Mouse (Mus musculus): ENCODE results near the gene Lhfp. TPM values are rescaled to one million over a fixed set of nuclear protein-coding genes. Genes with fewer than 3 reads are reported as not detected.
A peak's percentile ranks its signal among the peaks of the same experiment; 100 is the strongest.

Lhfp gene
- total and polyA plus RNA-seq, 2 experiments from 2014 or later: 49.3 to 59.7 TPM

DNA sequence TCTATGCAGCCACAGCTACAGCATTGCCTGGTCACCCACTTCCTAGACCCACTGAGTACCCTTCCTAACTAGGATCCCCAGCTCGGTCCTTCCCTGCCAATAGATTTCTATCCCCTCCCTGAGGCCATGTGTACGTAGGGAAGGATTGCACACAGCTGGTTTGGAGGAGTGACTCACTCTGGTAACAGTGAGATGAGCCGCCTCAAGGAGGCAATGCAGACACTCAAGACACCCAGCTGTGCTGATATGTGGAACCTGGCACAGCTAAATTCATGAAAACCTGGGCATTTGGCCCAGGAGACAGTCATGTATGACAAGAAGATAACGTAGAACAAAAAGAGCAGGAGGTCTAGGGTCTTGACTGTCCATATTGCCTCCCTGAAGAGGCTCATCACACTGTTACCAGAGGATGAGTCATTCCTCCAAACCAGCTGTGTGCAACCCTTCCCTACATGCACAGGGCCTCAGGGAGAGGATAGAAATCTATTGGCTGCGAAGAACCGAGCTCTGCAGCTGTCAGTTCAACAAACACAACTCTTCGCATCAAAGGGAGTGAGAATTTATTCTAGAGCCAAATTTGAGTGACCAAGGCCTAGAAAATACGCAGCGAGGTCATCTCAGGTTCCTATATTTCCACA is 204.4 kb downstream of the Lhfp start:
- Histone ChIP-seq H3K4me3 (ENCODE audit: low read depth, low read length) (no peak overlapping the region), H3K27me3 (ENCODE audit: insufficient read depth, low read length) (no peaks in the 10 kb centered on the region), H3K4me2 (ENCODE audit: low read depth, low read length, poor library complexity, severe bottlenecking) (no peak overlapping the region), H3K27ac (ENCODE audit: low read depth, low read length) (no peak overlapping the region), H3K36me3 (ENCODE audit: insufficient read depth, low read length) (no peaks in the 10 kb centered on the region), H3K9me3 (ENCODE audit: low read length) (no peaks in the 10 kb centered on the region), H3K4me1 (ENCODE audit: insufficient read depth, low read length) (peaks cover 3% of the 10 kb centered on the region; the same call in 1 of the 2 replicates), H3K9ac (replicated peaks; ENCODE audit: low read length, poor library complexity, severe bottlenecking) (no peak overlapping the region)
- TF ChIP-seq CTCF (IDR thresholded peaks at IDR 0.05): no peak
- ATAC-seq (ENCODE audit: low FRiP score) (no peak), DNase-seq (ENCODE audit: low spot score) (no peak)
- 90% methylated on average over 9 of the region's 9 CpGs for WGBS

GRCm38 (mm10) chr3:53247102-53247501 is 205.8 kb downstream of the Lhfp start:
- no peaks in the 10 kb centered on the region for H3K27me3 ChIP-seq (ENCODE audit: insufficient read depth, low read length)
- peaks cover 3% of the 10 kb centered on the region; the same call in 1 of the 2 replicates for H3K4me1 ChIP-seq (ENCODE audit: insufficient read depth, low read length)
- H3K4me3 ChIP-seq (ENCODE audit: low read depth, low read length): no peak overlapping the region
- no peak overlapping the region for H3K27ac ChIP-seq (ENCODE audit: low read depth, low read length)
- H3K9ac ChIP-seq (replicated peaks; ENCODE audit: low read length, poor library complexity, severe bottlenecking): no peak overlapping the region
- H3K9me3 ChIP-seq (ENCODE audit: low read length): no peaks in the 10 kb centered on the region
- WGBS: 77% methylated on average over 3 of the region's 3 CpGs
- TF ChIP-seq CTCF (IDR thresholded peaks at IDR 0.05): peak; percentile 66
- ATAC-seq (ENCODE audit: low FRiP score): no peak
- DNase-seq (ENCODE audit: low spot score): peak; percentile 46
- H3K4me2 ChIP-seq (ENCODE audit: low read depth, low read length, poor library complexity, severe bottlenecking): no peak overlapping the region
- H3K36me3 ChIP-seq (ENCODE audit: insufficient read depth, low read length): no peaks in the 10 kb centered on the region

DNA sequence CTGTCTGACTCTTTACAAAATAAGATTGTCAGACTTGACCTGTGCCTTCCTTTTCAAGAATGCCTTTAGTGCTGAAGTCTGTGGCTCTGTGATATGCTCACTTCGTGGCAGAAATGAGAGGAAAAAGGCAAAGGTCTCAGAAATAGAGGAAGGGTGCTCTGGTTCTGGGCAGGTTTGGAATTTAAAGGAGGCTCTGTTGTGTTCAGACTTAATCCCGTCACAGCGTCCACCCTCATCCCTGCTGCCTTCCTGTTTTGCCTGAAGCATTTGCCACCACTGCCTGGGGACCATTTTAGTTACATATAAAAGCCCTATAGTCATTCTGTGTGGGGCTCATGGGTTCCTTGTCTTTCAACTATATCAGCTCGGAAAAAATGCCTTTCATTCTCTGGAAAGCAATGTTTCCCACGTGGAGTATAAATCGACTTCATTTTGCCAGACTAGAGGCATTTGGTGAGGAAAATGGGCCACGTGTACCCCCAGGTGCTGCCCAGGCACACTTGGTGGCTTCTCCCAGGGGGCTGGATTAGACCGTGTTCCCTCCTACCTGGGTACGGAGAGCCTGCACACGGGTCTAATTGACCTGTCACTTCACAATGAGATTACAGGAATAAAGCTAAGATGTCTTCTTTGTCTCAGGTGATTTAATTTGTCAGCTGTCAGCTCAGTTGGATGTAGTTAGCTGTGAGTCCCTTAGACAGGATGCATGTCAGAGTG is 207.0 kb downstream of the Lhfp start:
- 7% methylated on average over 10 of the region's 10 CpGs for WGBS
- Histone ChIP-seq H3K4me3 (ENCODE audit: low read depth, low read length) (no peak overlapping the region), H3K4me2 (ENCODE audit: low read depth, low read length, poor library complexity, severe bottlenecking) (no peak overlapping the region), H3K9me3 (ENCODE audit: low read length) (no peaks in the 10 kb centered on the region), H3K36me3 (ENCODE audit: insufficient read depth, low read length) (no peaks in the 10 kb centered on the region), H3K9ac (replicated peaks; ENCODE audit: low read length, poor library complexity, severe bottlenecking) (no peak overlapping the region), H3K27ac (ENCODE audit: low read depth, low read length) (0 out of 2 replicates have a peak overlapping the region, but pooled peaks have one; percentile 26), H3K4me1 (ENCODE audit: insufficient read depth, low read length) (peaks cover 3% of the 10 kb centered on the region; the same call in 1 of the 2 replicates), H3K27me3 (ENCODE audit: insufficient read depth, low read length) (no peaks in the 10 kb centered on the region)
- ATAC-seq (ENCODE audit: low FRiP score) (no peak), DNase-seq (ENCODE audit: low spot score) (no peak)
- TF ChIP-seq CTCF (IDR thresholded peaks at IDR 0.05): no peak

DNA sequence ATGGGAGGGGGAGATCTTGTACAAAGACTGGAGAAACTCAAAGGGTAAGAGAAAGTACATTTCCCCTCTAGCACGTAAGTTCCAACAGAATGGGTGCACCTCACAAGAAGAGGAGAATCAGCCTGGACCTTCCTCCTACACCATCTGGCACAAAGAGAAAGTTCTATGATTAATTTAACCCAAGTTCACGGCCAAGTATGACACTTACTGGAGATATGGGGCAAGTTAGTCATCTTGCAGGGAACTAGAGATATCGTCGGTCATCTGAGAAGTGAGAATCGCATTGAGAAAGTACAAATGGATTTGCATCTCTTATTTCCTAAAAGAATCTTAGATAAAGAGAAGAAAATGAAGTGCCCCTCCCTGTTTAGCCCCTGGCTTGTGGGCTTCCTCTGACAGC is 211.2 kb downstream of the Lhfp start:
- no peak for ATAC-seq (ENCODE audit: low FRiP score)
- 93% methylated on average over 5 of the region's 5 CpGs for WGBS
- Histone ChIP-seq H3K4me2 (ENCODE audit: low read depth, low read length, poor library complexity, severe bottlenecking) (no peak overlapping the region), H3K36me3 (ENCODE audit: insufficient read depth, low read length) (no peaks in the 10 kb centered on the region), H3K9ac (replicated peaks; ENCODE audit: low read length, poor library complexity, severe bottlenecking) (no peak overlapping the region), H3K9me3 (ENCODE audit: low read length) (no peaks in the 10 kb centered on the region), H3K4me1 (ENCODE audit: insufficient read depth, low read length) (peaks cover 6% of the 10 kb centered on the region; the same call in 1 of the 2 replicates), H3K4me3 (ENCODE audit: low read depth, low read length) (no peak overlapping the region), H3K27ac (ENCODE audit: low read depth, low read length) (no peak overlapping the region), H3K27me3 (ENCODE audit: insufficient read depth, low read length) (no peaks in the 10 kb centered on the region)
- DNase-seq (ENCODE audit: low spot score): no peak
- TF ChIP-seq CTCF (IDR thresholded peaks at IDR 0.05): no peak

DNA sequence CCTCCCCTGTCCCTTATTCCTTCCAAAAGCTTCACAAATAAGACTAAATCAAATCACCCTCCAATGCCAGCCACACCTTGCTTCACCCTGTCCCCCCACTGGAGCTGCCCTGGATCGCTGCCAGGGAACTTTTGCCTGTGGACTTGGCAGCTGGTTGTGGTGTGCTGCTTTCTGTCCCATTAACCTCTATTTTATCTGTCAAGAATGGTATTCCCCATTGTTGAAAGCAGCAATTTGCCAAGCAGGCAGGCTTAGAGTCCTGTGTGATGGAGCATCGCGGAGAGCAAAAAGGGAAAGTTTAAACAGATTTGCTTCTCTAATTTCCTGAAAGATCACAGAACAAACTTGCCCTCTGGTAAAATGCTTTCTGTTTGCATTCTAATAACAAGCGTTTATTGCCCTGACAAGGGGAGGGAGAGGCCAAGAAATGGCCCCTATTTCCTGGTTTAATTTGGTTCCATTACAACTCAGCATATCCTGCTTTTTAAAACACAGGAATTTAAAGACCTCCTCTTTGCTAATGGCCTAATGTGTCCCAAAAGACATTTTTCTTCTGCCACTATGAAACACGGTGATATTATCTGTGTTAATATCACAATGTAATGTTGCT is 212.0 kb downstream of the Lhfp start:
- WGBS: 59% methylated on average over 5 of the region's 5 CpGs

More for the DNA sequence above, 212.0 kb downstream of the Lhfp start:
- Histone ChIP-seq H3K36me3 (ENCODE audit: insufficient read depth, low read length) (no peaks in the 10 kb centered on the region), H3K4me2 (ENCODE audit: low read depth, low read length, poor library complexity, severe bottlenecking) (no peak overlapping the region), H3K4me3 (ENCODE audit: low read depth, low read length) (no peak overlapping the region), H3K9me3 (ENCODE audit: low read length) (no peaks in the 10 kb centered on the region), H3K9ac (replicated peaks; ENCODE audit: low read length, poor library complexity, severe bottlenecking) (no peak overlapping the region), H3K27me3 (ENCODE audit: insufficient read depth, low read length) (no peaks in the 10 kb centered on the region), H3K4me1 (ENCODE audit: insufficient read depth, low read length) (0 out of 2 replicates have a peak, but pooled peaks cover 3% of the 10 kb centered on the region), H3K27ac (ENCODE audit: low read depth, low read length) (no peak overlapping the region)
- no peak for ATAC-seq (ENCODE audit: low FRiP score)
- no peak for TF ChIP-seq CTCF (IDR thresholded peaks at IDR 0.05)
- no peak for DNase-seq (ENCODE audit: low spot score)

All from midbrain, postnatal 0 days (tissue).